Mouse (Mus musculus) MEL (cell line): ENCODE measurements around the gene Gdpd3. TPM values are rescaled to one million over a fixed set of nuclear protein-coding genes. Genes with fewer than 3 reads are reported as not detected.

ENCODE experiments used
- DNase-seq: peaks from one replicate; pipeline ENCODE4 v3.0.0; 2011; ENCODE audit warnings: low read depth, low spot score
- H3K27ac ChIP-seq: 2 replicates; pipeline ENCODE4 v1.5.1; 2012; ENCODE audit warnings: low read depth, mild to moderate bottlenecking, control low read depth, low read length, moderate library complexity; ENCODE audit not compliant: control insufficient read depth
- H3K27me3 ChIP-seq, 2 experiments: fragments of 150-350 bp in 1 of 2; sonication (generic) in 1 of 2; 2 replicates each; pipeline ENCODE4 v1.6.1; 2012; ENCODE audit warnings: low read length in 2 of 2, mild to moderate bottlenecking in 2 of 2, improper control_type of control experiment in 1 of 2, moderate library complexity in 1 of 2; ENCODE audit not compliant: insufficient read depth in 2 of 2, control insufficient read depth in 1 of 2
- H3K36me3 ChIP-seq, 2 experiments: 2 replicates each; pipeline ENCODE4 v1.6.1; 2012 to 2014; ENCODE audit warnings: low read length in 2 of 2, improper control_type of control experiment in 1 of 2, inconsistent platforms in 1 of 2, mild to moderate bottlenecking in 1 of 2; ENCODE audit not compliant: insufficient read depth in 2 of 2, control insufficient read depth in 1 of 2
- H3K4me1 ChIP-seq, 2 experiments: fragments of 150-350 bp in 1 of 2; sonication (generic) in 1 of 2; 2 replicates each; pipeline ENCODE4 v1.6.1; 2012; ENCODE audit warnings: low read length in 2 of 2, improper control_type of control experiment in 1 of 2, mild to moderate bottlenecking in 1 of 2; ENCODE audit not compliant: insufficient read depth in 2 of 2, control insufficient read depth in 1 of 2
- H3K4me3 ChIP-seq, 2 experiments: fragments of 150-350 bp in 1 of 2; sonication (generic) in 1 of 2; 2 replicates each; pipeline ENCODE4 v1.5.1; 2012; ENCODE audit warnings: low read depth in 2 of 2, low read length in 2 of 2, mild to moderate bottlenecking in 2 of 2, moderate library complexity in 2 of 2, control low read depth in 1 of 2, improper control_type of control experiment in 1 of 2; ENCODE audit not compliant: control insufficient read depth in 1 of 2, insufficient read depth in 1 of 2
- H3K79me2 ChIP-seq: 2 replicates; pipeline ENCODE4 v1.6.1; 2012; ENCODE audit warnings: mild to moderate bottlenecking, low read length, moderate library complexity; ENCODE audit not compliant: control insufficient read depth, poor library complexity, insufficient read depth
- H3K9ac ChIP-seq: 2 replicates; pipeline ENCODE4 v1.6.1; 2012; ENCODE audit warnings: low read depth, mild to moderate bottlenecking, control low read depth, low read length, moderate library complexity; ENCODE audit not compliant: control insufficient read depth, poor library complexity, severe bottlenecking
- H3K9me3 ChIP-seq: fragments of 150-350 bp; sonication (generic); replicated peaks from 2 replicates; pipeline ENCODE4 v1.6.1; 2012; ENCODE audit warnings: mild to moderate bottlenecking, low read length, improper control_type of control experiment, moderate library complexity; ENCODE audit not compliant: insufficient read depth
- CHD1 ChIP-seq: IDR thresholded peaks from 2 replicates; pipeline ENCODE4 v1.6.1; 2012; ENCODE audit warnings: low read depth, mild to moderate bottlenecking, inconsistent platforms, low read length, improper control_type of control experiment
- CTCF ChIP-seq, 3 experiments: IDR thresholded peaks in 2 of 3; conservative IDR thresholded peaks in 1 of 3; 2 replicates each; pipeline ENCODE4 v1.5.1; 2011 to 2012; ENCODE audit warnings: low read length in 3 of 3, low read depth in 2 of 3, mild to moderate bottlenecking in 2 of 3, improper control_type of control experiment in 1 of 3, inconsistent platforms in 1 of 3, mixed read lengths in 1 of 3, moderate library complexity in 1 of 3; ENCODE audit not compliant: control insufficient read depth in 1 of 3, insufficient read depth in 1 of 3, poor library complexity in 1 of 3, severe bottlenecking in 1 of 3
- ELF1 ChIP-seq: IDR thresholded peaks from 2 replicates; pipeline ENCODE4 v1.6.1; 2014; ENCODE audit warnings: low read depth, mild to moderate bottlenecking, inconsistent platforms, low read length, improper control_type of control experiment, moderate library complexity
- EP300 ChIP-seq, 2 experiments: IDR thresholded peaks; 2 replicates each; pipeline ENCODE4 v1.6.1; 2011; ENCODE audit warnings: improper control_type of control experiment in 2 of 2, low read length in 2 of 2, low read depth in 1 of 2, mild to moderate bottlenecking in 1 of 2
- GABPA ChIP-seq: IDR thresholded peaks from 2 replicates; pipeline ENCODE4 v1.6.1; 2012; ENCODE audit warnings: low read depth, mild to moderate bottlenecking, inconsistent platforms, low read length, improper control_type of control experiment, moderate library complexity
- HCFC1 ChIP-seq: IDR thresholded peaks from 2 replicates; pipeline ENCODE4 v1.6.1; 2012; ENCODE audit warnings: low read depth, mild to moderate bottlenecking, inconsistent platforms, low read length, improper control_type of control experiment, moderate library complexity
- MXI1 ChIP-seq: IDR thresholded peaks from 2 replicates; pipeline ENCODE4 v1.6.1; 2011; ENCODE audit warnings: mild to moderate bottlenecking, low read depth, low read length, improper control_type of control experiment
- MYB ChIP-seq: IDR thresholded peaks from 2 replicates; pipeline ENCODE4 v1.6.1; 2011; ENCODE audit warnings: mild to moderate bottlenecking, low read depth, low read length, improper control_type of control experiment
- NELFE ChIP-seq: IDR thresholded peaks from 2 replicates; pipeline ENCODE4 v1.6.1; 2011; ENCODE audit warnings: low read depth, low read length, improper control_type of control experiment
- POLR2AphosphoS2 ChIP-seq: IDR thresholded peaks from 2 replicates; pipeline ENCODE4 v1.6.1; 2011; ENCODE audit warnings: low read length, improper control_type of control experiment
- POLR2AphosphoS5 ChIP-seq: IDR thresholded peaks from 2 replicates; pipeline ENCODE4 v1.6.1; 2012; ENCODE audit warnings: low read depth, borderline replicate concordance, mild to moderate bottlenecking, inconsistent platforms, low read length, moderate library complexity, mixed read lengths
- RAD21 ChIP-seq: IDR thresholded peaks from 2 replicates; pipeline ENCODE4 v1.6.1; 2011; ENCODE audit warnings: mild to moderate bottlenecking, low read depth, low read length, improper control_type of control experiment
- SMC3 ChIP-seq: IDR thresholded peaks from 2 replicates; pipeline ENCODE4 v1.6.1; 2011; ENCODE audit warnings: low read depth, low read length, improper control_type of control experiment
- TAL1 ChIP-seq: IDR thresholded peaks from 2 replicates; pipeline ENCODE4 v1.6.1; 2012; ENCODE audit warnings: mild to moderate bottlenecking, inconsistent platforms, low read length, moderate library complexity, mixed read lengths
- TBP ChIP-seq: IDR thresholded peaks from 2 replicates; pipeline ENCODE4 v1.8.0; 2011; ENCODE audit warnings: low read depth, low read length, improper control_type of control experiment
- TCF12 ChIP-seq: IDR thresholded peaks from 2 replicates; pipeline ENCODE4 v1.6.1; 2014; ENCODE audit warnings: low read depth, mild to moderate bottlenecking, inconsistent platforms, low read length, improper control_type of control experiment, moderate library complexity
- UBTF ChIP-seq: IDR thresholded peaks from 2 replicates; pipeline ENCODE4 v1.6.1; 2012; ENCODE audit warnings: low read depth, mild to moderate bottlenecking, inconsistent platforms, low read length, improper control_type of control experiment, moderate library complexity, borderline replicate concordance; ENCODE audit not compliant: insufficient read depth
- USF1 ChIP-seq: IDR thresholded peaks from 2 replicates; pipeline ENCODE4 v1.6.1; 2014; ENCODE audit warnings: low read depth, mild to moderate bottlenecking, inconsistent platforms, low read length, improper control_type of control experiment, moderate library complexity
- USF2 ChIP-seq, 2 experiments: IDR thresholded peaks; 2 replicates each; pipeline ENCODE4 v1.6.1; 2011 to 2012; ENCODE audit warnings: improper control_type of control experiment in 2 of 2, low read length in 2 of 2, borderline replicate concordance in 1 of 2, inconsistent platforms in 1 of 2, low read depth in 1 of 2, mild to moderate bottlenecking in 1 of 2; ENCODE audit not compliant: insufficient read depth in 1 of 2
- ZC3H11A ChIP-seq: IDR thresholded peaks from 2 replicates; pipeline ENCODE4 v1.6.1; 2012; ENCODE audit warnings: low read depth, mild to moderate bottlenecking, inconsistent platforms, low read length, improper control_type of control experiment
- ZKSCAN1 ChIP-seq: IDR thresholded peaks from 2 replicates; pipeline ENCODE4 v1.6.1; 2012; ENCODE audit warnings: low read depth, mild to moderate bottlenecking, inconsistent platforms, low read length, improper control_type of control experiment, moderate library complexity
- ZMIZ1 ChIP-seq: IDR thresholded peaks from 2 replicates; pipeline ENCODE4 v1.6.1; 2012; ENCODE audit warnings: low read depth, mild to moderate bottlenecking, inconsistent platforms, low read length, improper control_type of control experiment, moderate library complexity
- ZNF384 ChIP-seq: IDR thresholded peaks from 2 replicates; pipeline ENCODE4 v1.6.1; 2012; ENCODE audit warnings: low read depth, mild to moderate bottlenecking, inconsistent platforms, low read length, improper control_type of control experiment
- polyA plus RNA-seq, 2 experiments: library from polyadenylated mRNA; stranded (reverse) in 1 of 2; unstranded in 1 of 2; fragments of >175 nt in 1 of 2; fragments of >200 nt in 1 of 2; gene quantifications; 2 replicates each; pipeline versions ENCODE4 v1.2.1 to v1.2.4; 2012; ENCODE audit warnings: low replicate concordance in 2 of 2, low read depth in 1 of 2; ENCODE audit not compliant: insufficient read length in 2 of 2, insufficient read depth in 1 of 2, missing spikeins in 1 of 2
- total RNA-seq: library from RNA; depleted of rRNA; stranded (reverse); fragments of 300-350 nt; gene quantifications from 2 replicates; pipeline ENCODE4 v1.2.3, GENCODE M21; 2012

Gene Gdpd3
- total and polyA plus RNA-seq, 3 experiments, result 12.7 to 13.0 TPM; not detected in 1

DNA sequence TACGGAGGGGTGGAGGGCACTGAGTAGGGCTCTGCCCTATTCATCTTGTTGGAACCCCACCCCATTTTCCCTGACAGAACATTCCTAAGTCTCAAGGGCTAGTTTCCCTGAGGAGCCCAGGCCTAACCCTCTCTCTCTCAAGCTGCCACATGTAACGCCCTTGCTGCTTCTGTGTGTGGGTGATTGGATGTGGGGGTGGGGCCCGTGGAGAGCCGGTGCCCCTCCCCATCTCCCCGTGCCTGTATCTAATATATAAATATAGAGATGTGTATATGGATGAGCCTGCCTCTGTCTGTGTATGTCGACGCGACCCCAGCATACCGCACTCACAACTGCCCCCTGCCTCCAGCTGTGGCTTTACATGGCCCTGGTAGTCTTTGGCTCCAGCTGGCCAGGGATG lies 594 bp upstream of the Gdpd3 start:
- no peak for DNase-seq
- Histone ChIP-seq H3K9ac (no peak overlapping the region), H3K4me3 (no peak overlapping the region), H3K27ac (no peak overlapping the region), H3K9me3 (no peaks in the 10 kb centered on the region), H3K36me3 (peaks cover 0 to 2% of the 10 kb centered on the region in 2 experiments; a peak in 1 of 4 replicates), H3K79me2 (no peaks in the 10 kb centered on the region), H3K4me1 (peaks cover 5 to 10% of the 10 kb centered on the region in 2 experiments; a peak in 3 of 4 replicates), H3K27me3 (no peaks in the 10 kb centered on the region)
- TF ChIP-seq ZMIZ1, result no peak
- TF ChIP-seq TBP, result no peak
- no peak for TF ChIP-seq EP300 (IDR thresholded peaks at IDR 0.05; ENCODE audit: low read depth in 1 of 2, low read length in 2 of 2)
- no peak for TF ChIP-seq POLR2AphosphoS5
- no peak for TF ChIP-seq ZKSCAN1
- TF ChIP-seq NELFE, result no peak
- TF ChIP-seq POLR2AphosphoS2, result no peak
- no peak for TF ChIP-seq MXI1
- TF ChIP-seq TAL1, result no peak

DNA sequence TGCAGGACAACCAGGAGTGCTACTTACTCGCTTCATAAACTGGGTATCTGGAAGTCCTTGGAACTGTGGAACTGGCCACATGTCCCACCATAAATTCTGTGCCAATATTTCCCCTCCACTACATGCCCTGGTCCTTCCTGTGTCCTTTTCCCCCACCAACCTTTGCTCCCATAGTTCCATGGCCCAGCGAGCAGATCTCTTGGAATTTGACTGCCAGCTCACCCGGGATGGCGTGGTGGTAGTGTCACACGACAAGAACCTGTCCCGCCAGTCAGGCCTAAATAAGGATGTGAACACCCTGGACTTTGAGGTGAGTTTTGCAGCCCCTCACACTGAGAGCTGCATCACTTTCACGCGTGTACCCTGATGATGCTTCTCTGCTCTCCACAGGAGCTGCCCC lies 867 bp downstream of the Gdpd3 start:
- Histone ChIP-seq H3K27ac (no peak overlapping the region), H3K9me3 (no peaks in the 10 kb centered on the region), H3K9ac (no peak overlapping the region), H3K36me3 (peaks cover 0 to 8% of the 10 kb centered on the region in 2 experiments; a peak in 2 of 4 replicates), H3K79me2 (no peaks in the 10 kb centered on the region), H3K27me3 (no peaks in the 10 kb centered on the region), H3K4me1 (peaks cover 5 to 10% of the 10 kb centered on the region in 2 experiments; a peak in 1 of 4 replicates), H3K4me3 (no peak overlapping the region)
- TF ChIP-seq HCFC1 (no peak), CTCF (IDR thresholded peaks at IDR 0.05 in 2 of 3, conservative IDR thresholded peaks at IDR 0.05 in 1 of 3; ENCODE audit: control insufficient read depth in 1 of 3, insufficient read depth in 1 of 3, low read depth in 2 of 3, low read length in 3 of 3, poor library complexity in 1 of 3, severe bottlenecking in 1 of 3) (no peak), RAD21 (no peak), POLR2AphosphoS5 (no peak), USF1 (no peak), EP300 (IDR thresholded peaks at IDR 0.05; ENCODE audit: low read depth in 1 of 2, low read length in 2 of 2) (no peak), ZKSCAN1 (no peak), MYB (no peak), SMC3 (no peak), UBTF (no peak), ZNF384 (no peak), USF2 (IDR thresholded peaks at IDR 0.05; ENCODE audit: borderline replicate concordance in 1 of 2, insufficient read depth in 1 of 2, low read depth in 1 of 2, low read length in 2 of 2) (no peak), GABPA (no peak), ZC3H11A (no peak), TCF12 (no peak), CHD1 (no peak), ELF1 (no peak), NELFE (no peak)
- DNase-seq, result no peak
